Mouse (Mus musculus) megakaryocyte-erythroid progenitor cell, adult 5-6 weeks (primary cell): Measurements from ENCODE around the gene Wdcp. TPM values are rescaled to one million over a fixed set of nuclear protein-coding genes. Genes with fewer than 3 reads are reported as not detected.
A peak's percentile ranks its signal among the peaks of the same experiment; 100 is the strongest.

Experiments
- ATAC-seq: replicated peaks from 2 replicates; pipeline ENCODE4 v1.8.0; 2016; ENCODE audit warnings: mild to moderate bottlenecking, inconsistent platforms; ENCODE audit not compliant: severe bottlenecking, poor library complexity, low FRiP score, low TSS enrichment
- total RNA-seq, 2 experiments: library from RNA; stranded (forward) in 1 of 2; stranded (reverse) in 1 of 2; fragments of 200-1000, 215-1000 nt in 1 of 2; fragments of >200 nt in 1 of 2; fragmentation: Nextera tagmentation in 1 of 2; gene quantifications; 2 replicates each; pipeline ENCODE4 v1.2.3; 2014 to 2017

The Wdcp gene
- total RNA-seq, 2 experiments from 2014 or later: 9.5 to 27.5 TPM

DNA sequence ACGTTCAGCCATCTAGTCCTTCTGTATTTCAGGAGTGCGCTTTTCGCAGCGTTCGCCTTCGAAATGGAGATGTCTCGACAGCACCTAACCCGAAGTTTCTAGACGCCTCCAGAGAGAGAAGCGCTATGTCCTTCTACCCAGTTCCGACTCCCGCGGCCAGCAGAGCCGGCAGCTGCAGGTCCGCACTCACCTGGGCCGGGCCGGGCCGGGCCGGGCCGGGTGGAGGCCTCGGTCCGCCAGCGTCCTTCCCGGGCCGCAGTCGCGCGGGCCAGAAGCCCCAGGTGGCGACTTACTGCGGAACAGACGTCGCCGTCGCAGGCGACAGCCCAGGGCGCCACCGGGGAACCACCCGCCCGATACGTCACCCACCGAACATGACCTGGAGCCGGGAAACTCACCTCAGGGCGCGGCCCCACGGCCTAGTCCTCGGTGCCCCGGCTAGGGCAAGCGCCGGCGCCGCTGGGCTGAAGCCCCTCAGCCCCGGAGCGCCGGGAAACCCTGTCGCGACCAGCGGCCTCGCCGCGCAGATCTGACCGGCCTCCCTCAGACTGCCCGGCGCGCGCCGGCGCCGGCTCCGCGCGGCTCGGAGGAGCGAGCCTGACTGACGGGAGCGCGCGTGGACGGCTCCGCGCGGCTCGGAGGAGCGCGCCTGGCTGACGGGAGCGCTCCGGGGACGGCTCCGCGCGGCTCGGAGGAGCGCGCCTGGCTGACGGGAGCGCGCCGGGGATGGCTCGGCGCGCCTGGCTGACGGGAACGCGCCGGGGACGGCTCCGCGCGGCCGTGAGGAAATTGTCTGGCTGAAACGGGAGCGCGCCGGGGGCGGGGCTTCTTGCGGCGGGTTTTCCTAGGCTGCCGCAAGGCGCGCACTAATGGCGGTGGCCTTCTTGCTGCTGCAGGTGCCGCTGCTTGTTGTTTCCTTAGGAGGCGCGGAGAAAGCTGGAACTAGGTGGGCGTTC is 64.1 kb downstream of the Wdcp start, which contains the start of gene Ubxn2a:
Ubxn2a (minus strand) TSS at position 755 of the 956 bp plus-strand sequence.
- ATAC-seq: peak; percentile 82

DNA sequence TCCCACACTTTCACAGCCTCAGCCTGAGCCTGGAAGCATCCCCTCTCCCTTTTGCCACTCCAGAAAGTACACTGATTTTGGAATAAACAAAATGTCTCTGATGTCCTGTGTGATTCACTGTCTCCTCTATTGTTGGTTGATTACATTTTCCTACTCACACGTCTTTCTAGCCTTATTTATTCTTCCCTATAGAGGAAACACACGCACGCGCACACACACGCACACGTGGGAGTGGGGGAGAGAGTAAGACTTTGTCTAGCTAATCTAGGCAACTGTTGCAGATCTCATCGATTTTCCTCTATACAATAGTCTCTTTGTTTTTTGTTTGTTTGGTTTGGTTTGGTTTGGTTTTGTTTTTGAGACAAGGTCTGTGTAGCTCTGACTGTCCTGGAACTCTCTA is 65.3 kb downstream of the Wdcp start:
- no peak for ATAC-seq

Other genes starting within 250 kb of the Wdcp start
- gene Fam228a, start 104.9 kb upstream of the Wdcp start, total RNA-seq (2014; fragmentation: Nextera tagmentation): 0.62 and 1.5 TPM in 2 replicates
- 0.23 and 0.57 TPM in 2 replicates for gene Fam228a, start 104.9 kb upstream of the Wdcp start, total RNA-seq (2017)
- 4.6 and 4.9 TPM in 2 replicates for gene Pfn4, start 74.3 kb upstream of the Wdcp start, total RNA-seq (2014; fragmentation: Nextera tagmentation)
- 3.5 and 9.0 TPM in 2 replicates for gene Pfn4, start 74.3 kb upstream of the Wdcp start, total RNA-seq (2017)
- 6.0 and 15.0 TPM in 2 replicates for gene Fam228b, start 74.0 kb upstream of the Wdcp start, total RNA-seq (2014; fragmentation: Nextera tagmentation)
- 9.9 and 32.2 TPM in 2 replicates for gene Fam228b, start 74.0 kb upstream of the Wdcp start, total RNA-seq (2017)
- 172 and 266 TPM in 2 replicates for gene Sf3b6, start 25.8 kb upstream of the Wdcp start, total RNA-seq (2014; fragmentation: Nextera tagmentation)
- 189 and 198 TPM in 2 replicates for gene Sf3b6, start 25.8 kb upstream of the Wdcp start, total RNA-seq (2017)
- not detected in 2 replicates for gene Fkbp1b, start 1.7 kb upstream of the Wdcp start, total RNA-seq (2014; fragmentation: Nextera tagmentation)
- 1.6 and 12.2 TPM in 2 replicates for gene Fkbp1b, start 1.7 kb upstream of the Wdcp start, total RNA-seq (2017)
- gene Mfsd2b, start 31.1 kb downstream of the Wdcp start, total RNA-seq (2014; fragmentation: Nextera tagmentation): 225 and 274 TPM in 2 replicates
- 116 and 136 TPM in 2 replicates for gene Mfsd2b, start 31.1 kb downstream of the Wdcp start, total RNA-seq (2017)
- gene Ubxn2a, start 64.4 kb downstream of the Wdcp start, total RNA-seq (2014; fragmentation: Nextera tagmentation): 40.6 and 44.6 TPM in 2 replicates
- 98.2 and 111 TPM in 2 replicates for gene Ubxn2a, start 64.4 kb downstream of the Wdcp start, total RNA-seq (2017)
- 41.5 and 60.2 TPM in 2 replicates for gene Atad2b, start 74.0 kb downstream of the Wdcp start, total RNA-seq (2014; fragmentation: Nextera tagmentation)
- 38.0 and 49.1 TPM in 2 replicates for gene Atad2b, start 74.0 kb downstream of the Wdcp start, total RNA-seq (2017)